Mouse (Mus musculus) embryonic fibroblast, embryonic 13.5 days (primary cell): ENCODE data around the gene Imp4. TPM values are rescaled to one million over a fixed set of nuclear protein-coding genes. Genes with fewer than 3 reads are reported as not detected.

Experiments used
- H3K27ac ChIP-seq: 2 replicates; pipeline ENCODE4 v1.5.1; 2012; ENCODE audit warnings: low read length, control low read depth, inconsistent platforms; ENCODE audit not compliant: insufficient read depth
- H3K4me1 ChIP-seq: 2 replicates; pipeline ENCODE4 v1.6.1; 2011; ENCODE audit warnings: low read length; ENCODE audit not compliant: control insufficient read depth, insufficient read depth
- H3K4me3 ChIP-seq: 2 replicates; pipeline ENCODE4 v1.5.1; 2011; ENCODE audit warnings: mild to moderate bottlenecking, control low read depth, low read length; ENCODE audit not compliant: insufficient read depth
- CTCF ChIP-seq: IDR thresholded peaks from 2 replicates; pipeline ENCODE4 v1.5.1; 2011; ENCODE audit warnings: mild to moderate bottlenecking, control low read depth, low read length, moderate library complexity, borderline replicate concordance; ENCODE audit not compliant: insufficient read depth
- POLR2A ChIP-seq: IDR thresholded peaks from 2 replicates; pipeline ENCODE4 v1.6.1; 2011; ENCODE audit warnings: low read depth, mild to moderate bottlenecking, control low read depth, low read length, moderate library complexity
- polyA plus RNA-seq: library from polyadenylated mRNA; stranded (reverse); fragments of >200 nt; gene quantifications from 2 replicates; pipeline ENCODE4 v1.2.4, GENCODE M21; 2011; ENCODE audit warnings: low read depth; ENCODE audit not compliant: missing spikeins, insufficient read length

The Imp4 gene
- polyA plus RNA-seq: 36.2 and 41.1 TPM in 2 replicates

- peak within 1 kb of the TSS; percentile 78 for H3K4me3 ChIP-seq
- H3K4me1 ChIP-seq: no peaks in the 10 kb centered on the region
- no peak within 1 kb of the TSS for H3K27ac ChIP-seq
- TF ChIP-seq POLR2A (peak; percentile 87), CTCF (no peak)
These were observed at the start of gene Imp4, which contains the start of gene Ccdc115 for GRCm38 (mm10) chr1:34439215-34439960. TSS of gene Imp4 (plus strand) at chr1:34439851. TSS of gene Ccdc115 (minus strand) at chr1:34439672.

DNA sequence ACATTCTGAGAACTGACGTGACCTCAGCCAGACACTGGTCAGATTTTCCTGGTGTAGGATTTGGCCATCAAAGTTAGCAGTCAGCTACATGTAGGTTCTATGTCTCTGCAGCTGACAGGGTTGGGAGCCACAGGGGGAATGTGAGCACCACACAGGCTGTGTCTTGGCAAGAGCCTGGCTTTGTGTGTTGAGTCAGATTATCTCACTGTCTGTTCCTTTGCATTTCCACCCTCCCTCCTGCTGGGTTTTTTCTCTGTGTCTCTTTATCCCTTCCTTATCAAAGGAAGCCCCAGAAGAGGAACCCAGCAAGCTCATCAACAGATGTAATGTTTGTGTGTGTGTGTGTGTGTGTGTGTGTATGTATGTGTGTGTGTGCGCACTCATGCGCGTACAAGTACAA, 43.3 kb upstream of the Imp4 start:
- no peak for TF ChIP-seq CTCF
- TF ChIP-seq POLR2A: no peak
- Histone ChIP-seq H3K4me1 (no peaks in the 10 kb centered on the region), H3K4me3 (no peak overlapping the region), H3K27ac (no peak overlapping the region)

DNA sequence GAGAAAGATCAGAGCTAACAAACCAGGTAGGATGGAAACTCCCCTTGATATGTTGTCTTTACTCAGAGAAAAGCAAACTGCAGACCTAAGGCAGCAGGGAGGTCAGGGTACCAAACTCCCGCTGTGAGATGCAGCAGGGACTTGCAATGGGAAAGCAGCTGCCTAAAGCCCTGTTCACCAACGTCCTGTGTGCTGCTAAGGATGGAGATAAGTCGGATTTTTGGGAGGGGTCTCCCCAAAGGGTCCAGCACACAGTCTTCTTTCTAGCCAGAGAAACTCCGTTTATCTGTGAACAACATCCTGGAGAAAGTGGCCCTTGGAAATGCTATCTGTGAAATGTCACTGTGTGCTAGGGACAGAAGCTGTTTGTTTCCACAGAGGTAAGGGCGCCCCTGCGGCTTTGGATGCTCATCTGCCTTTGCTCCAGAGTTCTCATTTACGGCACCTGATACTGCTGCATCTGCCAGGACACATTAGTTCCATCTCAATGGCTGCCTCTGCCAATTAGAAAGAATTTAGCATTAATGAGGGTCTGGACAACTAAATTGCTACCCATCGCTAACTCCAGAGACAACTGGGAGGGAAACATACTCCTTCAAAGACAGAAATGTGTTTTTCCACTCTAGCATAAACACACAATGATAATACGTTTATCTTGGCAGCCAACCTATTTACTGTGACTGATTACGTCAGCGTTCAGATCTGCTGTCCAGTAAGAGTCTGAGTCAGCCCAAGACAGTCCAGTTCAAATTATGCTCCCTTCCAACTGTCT, 40.3 kb upstream of the Imp4 start:
- H3K27ac ChIP-seq: no peak overlapping the region
- TF ChIP-seq POLR2A: no peak
- TF ChIP-seq CTCF: no peak
- H3K4me1 ChIP-seq: no peaks in the 10 kb centered on the region
- H3K4me3 ChIP-seq: no peak overlapping the region

DNA sequence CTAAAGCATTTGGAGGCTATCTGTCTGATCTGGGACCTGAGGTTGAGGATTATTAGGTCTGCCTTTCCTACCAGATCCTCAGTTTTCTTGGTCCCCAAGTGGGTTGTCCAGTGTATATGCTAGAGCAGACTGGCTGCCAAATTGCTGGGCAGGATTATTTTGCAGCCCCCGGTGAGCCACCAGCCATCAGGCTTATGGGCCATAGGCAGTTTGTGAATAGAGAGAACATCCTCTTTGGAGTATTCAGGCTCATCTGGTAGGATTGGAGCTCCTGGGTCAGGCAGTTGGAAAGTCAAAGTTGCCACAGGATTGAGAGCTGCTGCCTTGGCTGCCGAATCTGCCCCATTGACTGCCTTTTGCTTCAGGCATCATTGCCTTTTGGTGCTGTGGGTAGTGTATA, 11.2 kb upstream of the Imp4 start:
- no peaks in the 10 kb centered on the region for H3K4me1 ChIP-seq
- no peak overlapping the region for H3K4me3 ChIP-seq
- no peak overlapping the region for H3K27ac ChIP-seq
- TF ChIP-seq CTCF (no peak), POLR2A (no peak)

DNA sequence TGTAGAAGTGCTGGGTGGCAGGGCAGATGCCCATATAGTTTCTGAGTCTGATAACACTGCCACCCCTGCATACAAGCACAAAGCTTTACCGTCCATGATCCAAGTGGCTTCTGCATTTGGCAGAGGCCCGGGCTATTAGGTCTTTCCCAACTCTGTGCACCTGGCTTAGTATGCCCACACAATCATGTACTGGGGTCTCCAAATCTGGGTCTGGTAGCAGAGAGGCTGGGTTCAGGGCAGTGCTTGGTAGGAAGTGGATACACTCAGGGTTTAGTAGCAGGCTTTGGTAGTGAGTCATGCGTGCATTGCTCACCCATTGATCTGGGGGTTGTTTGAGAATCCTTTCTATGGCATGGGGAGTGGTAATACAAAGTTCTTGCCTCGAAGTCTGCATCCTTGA, 10.4 kb upstream of the Imp4 start:
- TF ChIP-seq POLR2A (no peak), CTCF (no peak)
- Histone ChIP-seq H3K4me1 (no peaks in the 10 kb centered on the region), H3K27ac (no peak overlapping the region), H3K4me3 (no peak overlapping the region)

GRCm38 (mm10) chr1:34430981-34431380, 8.7 kb upstream of the Imp4 start:
- TF ChIP-seq CTCF: no peak
- TF ChIP-seq POLR2A: no peak
- Histone ChIP-seq H3K4me1 (no peaks in the 10 kb centered on the region), H3K27ac (no peak overlapping the region), H3K4me3 (no peak overlapping the region)

- TF ChIP-seq CTCF: no peak
- TF ChIP-seq POLR2A: no peak
- no peak overlapping the region for H3K4me3 ChIP-seq
- no peak overlapping the region for H3K27ac ChIP-seq
- no peaks in the 10 kb centered on the region for H3K4me1 ChIP-seq
These were observed 8.2 kb upstream of the Imp4 start for GRCm38 (mm10) chr1:34431431-34431830.

DNA sequence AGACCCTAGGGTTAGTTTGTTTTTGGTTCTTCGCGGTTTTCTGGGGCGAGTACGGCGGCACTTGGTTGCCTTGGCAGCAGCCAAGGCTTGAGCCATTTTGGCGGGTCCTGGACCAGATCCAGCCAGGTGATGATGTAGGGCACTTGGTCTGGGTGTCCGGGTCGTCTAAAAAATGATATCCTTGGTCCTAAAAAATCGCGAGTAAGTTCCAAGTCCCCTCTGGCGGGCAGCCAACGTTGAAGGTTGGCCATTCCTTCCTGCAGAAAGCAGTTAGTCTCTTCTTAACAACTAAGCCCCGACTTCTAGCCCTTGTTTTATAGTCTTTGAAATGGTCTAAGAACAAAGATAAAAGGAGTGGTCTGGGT, 7.3 kb upstream of the Imp4 start:
- no peak for TF ChIP-seq CTCF
- no peak for TF ChIP-seq POLR2A
- Histone ChIP-seq H3K4me3 (peak overlapping the region; percentile 47), H3K27ac (no peak overlapping the region), H3K4me1 (no peaks in the 10 kb centered on the region)

GRCm38 (mm10) chr1:34432776-34433481, 6.7 kb upstream of the Imp4 start:
- H3K27ac ChIP-seq: peak overlapping the region; percentile 69
- TF ChIP-seq POLR2A (peak; percentile 61; the same call in 1 of the 2 replicates), CTCF (no peak)
- H3K4me1 ChIP-seq: no peaks in the 10 kb centered on the region
- peak overlapping the region; percentile 47 for H3K4me3 ChIP-seq
